11 mouse cellular contexts compared by ENCODE assay signal in the genomic region with DNA sequence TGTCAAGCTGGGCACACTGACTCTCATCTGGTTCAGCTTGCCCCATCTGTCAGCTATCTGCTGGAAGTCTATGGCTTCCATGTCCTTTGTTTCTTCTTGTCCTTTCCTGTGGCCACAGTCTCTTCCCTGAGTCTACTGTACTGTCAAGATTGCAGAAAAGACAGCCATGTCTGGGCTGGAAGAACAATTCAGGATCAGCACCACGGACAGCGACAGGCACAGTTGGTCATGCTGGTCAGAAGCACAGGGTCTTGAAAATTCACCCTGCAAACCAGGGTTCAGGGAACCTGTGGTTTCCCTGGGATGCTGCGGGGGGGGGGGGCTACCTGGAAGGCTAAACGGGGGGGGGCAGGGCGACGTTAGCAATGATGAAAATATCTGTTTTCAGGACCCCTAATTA. TPM values are rescaled to one million over a fixed set of nuclear protein-coding genes. Genes with fewer than 3 reads are reported as not detected.
A peak's percentile ranks its signal among the peaks of the same experiment; 100 is the strongest.
DNase-seq lines count a peak whose midpoint lies in the region; ATAC-seq and TF ChIP-seq lines count a peak whose summit lies in the region.
"Had no signal": no experiment of that assay in that cellular context is flagged by ENCODE, and none has a peak within 500 bp of the region (broad histone marks: within the 10 kb centered on the region; RNA-seq: fewer than 3 reads in every experiment).

No protein-coding gene starts in this region.

- no peak overlapping the region for H3K4me2 ChIP-seq in forebrain, postnatal 0 days (ENCODE audit: low read depth)
- H3K4me2 ChIP-seq in forebrain, embryonic 13.5 days = no peak overlapping the region
- H3K4me2 ChIP-seq: lung, embryonic 15.5 days; stomach, embryonic 15.5 days had no signal

- H3K36me3 ChIP-seq in forebrain, postnatal 0 days (ENCODE audit: insufficient read depth) = no peaks in the 10 kb centered on the region
- no peaks in the 10 kb centered on the region for H3K36me3 ChIP-seq in forebrain, embryonic 13.5 days (ENCODE audit: poor library complexity, severe bottlenecking)
- H3K36me3 ChIP-seq in embryonic facial prominence, embryonic 10.5 days (replicated peaks) = no peaks in the 10 kb centered on the region
- H3K36me3 ChIP-seq: lung, embryonic 15.5 days; stomach, embryonic 15.5 days had no signal

- no peaks in the 10 kb centered on the region for H3K4me1 ChIP-seq in forebrain, postnatal 0 days (ENCODE audit: insufficient read depth)
- peaks cover 4% of the 10 kb centered on the region; the same call in 1 of the 2 replicates for H3K4me1 ChIP-seq in forebrain, embryonic 13.5 days
- no peaks in the 10 kb centered on the region for H3K4me1 ChIP-seq in embryonic facial prominence, embryonic 10.5 days
- H3K4me1 ChIP-seq: lung, embryonic 15.5 days; stomach, embryonic 15.5 days had no signal

- no peaks in the 10 kb centered on the region for H3K9me3 ChIP-seq in forebrain, postnatal 0 days (ENCODE audit: low read length)
- no peaks in the 10 kb centered on the region for H3K9me3 ChIP-seq in forebrain, embryonic 13.5 days (replicated peaks)
- H3K9me3 ChIP-seq in embryonic facial prominence, embryonic 10.5 days = no peaks in the 10 kb centered on the region
- H3K9me3 ChIP-seq: lung, embryonic 15.5 days; stomach, embryonic 15.5 days had no signal

- ATAC-seq in forebrain, postnatal 0 days = no peak
- ATAC-seq in forebrain, embryonic 13.5 days = no peak
- ATAC-seq in frontal cortex, adult (ENCODE audit: low TSS enrichment) = no peak
- ATAC-seq: Patski had no signal

- H3K9ac ChIP-seq in forebrain, postnatal 0 days = no peak overlapping the region
- no peak overlapping the region for H3K9ac ChIP-seq in forebrain, embryonic 13.5 days
- H3K9ac ChIP-seq: lung, embryonic 15.5 days; stomach, embryonic 15.5 days had no signal

- H3K27me3 ChIP-seq in forebrain, postnatal 0 days (ENCODE audit: insufficient read depth, low read length) = peaks cover 6% of the 10 kb centered on the region; the same call in 1 of the 2 replicates
- peaks cover 33% of the 10 kb centered on the region; the same call in 1 of the 2 replicates for H3K27me3 ChIP-seq in forebrain, embryonic 13.5 days
- peaks cover 25% of the 10 kb centered on the region for H3K27me3 ChIP-seq in embryonic facial prominence, embryonic 10.5 days (replicated peaks; ENCODE audit: low read depth, poor library complexity, severe bottlenecking)
- H3K27me3 ChIP-seq: stomach, embryonic 15.5 days had no signal

- peak; percentile 35 for DNase-seq in forebrain, postnatal 0 days
- DNase-seq in ovary, postnatal 10 days (ENCODE audit: low spot score) = peak; percentile 50
- DNase-seq in ovary, adult 18-20 months (ENCODE audit: low spot score) = no peak
- DNase-seq in embryonic facial prominence, embryonic 10.5 days (ENCODE audit: low spot score) = peak; percentile 86
- DNase-seq in lung, postnatal 14 days = peak; percentile 79
- DNase-seq in cerebellum, adult 9-10 months = no peak

- no peak overlapping the region for H3K27ac ChIP-seq in forebrain, postnatal 0 days (ENCODE audit: low read depth, low read length)
- no peak overlapping the region for H3K27ac ChIP-seq in forebrain, embryonic 13.5 days
- no peak overlapping the region for H3K27ac ChIP-seq in embryonic facial prominence, embryonic 10.5 days (replicated peaks)
- H3K27ac ChIP-seq: lung, embryonic 15.5 days; stomach, embryonic 15.5 days had no signal

- TF ChIP-seq CTCF in forebrain, postnatal 0 days (IDR thresholded peaks at IDR 0.05; ENCODE audit: low read depth) = no peak

- H3K4me3 ChIP-seq in forebrain, postnatal 0 days (ENCODE audit: low read depth, low read length) = no peak overlapping the region
- no peak overlapping the region for H3K4me3 ChIP-seq in forebrain, embryonic 13.5 days
- no peak overlapping the region for H3K4me3 ChIP-seq in embryonic facial prominence, embryonic 10.5 days
- H3K4me3 ChIP-seq: lung, embryonic 15.5 days; stomach, embryonic 15.5 days had no signal

- 5% methylated on average over 6 of the region's 6 CpGs for WGBS in forebrain, postnatal 0 days
- WGBS in forebrain, embryonic 13.5 days = 2% methylated on average over 6 of the region's 6 CpGs
- 0% methylated on average over 6 of the region's 6 CpGs for WGBS in embryonic facial prominence, embryonic 10.5 days

RNA-seq across cellular contexts. Expression of a gene that starts 9.4 kb away (rescaled TPM):
- 11.1 and 12.5 TPM in 2 replicates for total RNA-seq in forebrain, postnatal 0 days (2014; rRNA removed)
- 0.34 and 0.58 TPM in 2 replicates for polyA plus RNA-seq in forebrain, postnatal 0 days (2015; fragmentation: Nextera tagmentation; extraction: Ambion mirVana)
- 0.25 and 0.39 TPM in 2 replicates for polyA plus RNA-seq in forebrain, embryonic 13.5 days (2015; fragmentation: Nextera tagmentation; extraction: Ambion mirVana)
- polyA plus RNA-seq in embryonic facial prominence, embryonic 10.5 days (2016; fragmentation: Nextera tagmentation; extraction: Ambion mirVana) = 0.02 and 0.03 TPM in 2 replicates
- polyA plus RNA-seq: lung, embryonic 15.5 days had no signal

RNA-seq across cellular contexts. Expression of a gene that starts 13.5 kb away (rescaled TPM):
- 38.7 and 56.6 TPM in 2 replicates for total RNA-seq in forebrain, postnatal 0 days (2014; rRNA removed)
- polyA plus RNA-seq in forebrain, postnatal 0 days (2015; fragmentation: Nextera tagmentation; extraction: Ambion mirVana) = 84.7 and 98.9 TPM in 2 replicates
- 62.0 and 63.8 TPM in 2 replicates for polyA plus RNA-seq in forebrain, embryonic 13.5 days (2015; fragmentation: Nextera tagmentation; extraction: Ambion mirVana)
- polyA plus RNA-seq in embryonic facial prominence, embryonic 10.5 days (2016; fragmentation: Nextera tagmentation; extraction: Ambion mirVana) = 68.1 and 73.2 TPM in 2 replicates

RNA-seq across cellular contexts. Expression of a gene that starts 22.6 kb away (rescaled TPM):
- total RNA-seq in forebrain, postnatal 0 days (2014; rRNA removed) = 163 and 164 TPM in 2 replicates
- 103 and 109 TPM in 2 replicates for polyA plus RNA-seq in forebrain, postnatal 0 days (2015; fragmentation: Nextera tagmentation; extraction: Ambion mirVana)
- 129 and 138 TPM in 2 replicates for polyA plus RNA-seq in forebrain, embryonic 13.5 days (2015; fragmentation: Nextera tagmentation; extraction: Ambion mirVana)
- 104 and 111 TPM in 2 replicates for polyA plus RNA-seq in embryonic facial prominence, embryonic 10.5 days (2016; fragmentation: Nextera tagmentation; extraction: Ambion mirVana)

RNA-seq across cellular contexts. Expression of a gene that starts 42.0 kb away (rescaled TPM):
- not detected in 2 replicates for total RNA-seq in forebrain, postnatal 0 days (2014; rRNA removed)
- not detected in 2 replicates for polyA plus RNA-seq in forebrain, postnatal 0 days (2015; fragmentation: Nextera tagmentation; extraction: Ambion mirVana)
- 2.7 TPM in 1 of 2 replicates, not detected in the other for polyA plus RNA-seq in forebrain, embryonic 13.5 days (2015; fragmentation: Nextera tagmentation; extraction: Ambion mirVana)
- not detected in 2 replicates for polyA plus RNA-seq in embryonic facial prominence, embryonic 10.5 days (2016; fragmentation: Nextera tagmentation; extraction: Ambion mirVana)
- polyA plus RNA-seq: lung, embryonic 15.5 days; Patski; stomach, embryonic 15.5 days had no signal

RNA-seq across cellular contexts. Expression of a gene that starts 43.8 kb away (rescaled TPM):
- total RNA-seq in forebrain, postnatal 0 days (2014; rRNA removed) = 28.1 and 37.0 TPM in 2 replicates
- polyA plus RNA-seq in forebrain, postnatal 0 days (2015; fragmentation: Nextera tagmentation; extraction: Ambion mirVana) = 13.5 and 20.0 TPM in 2 replicates
- polyA plus RNA-seq in forebrain, embryonic 13.5 days (2015; fragmentation: Nextera tagmentation; extraction: Ambion mirVana) = 39.6 and 40.3 TPM in 2 replicates
- polyA plus RNA-seq in embryonic facial prominence, embryonic 10.5 days (2016; fragmentation: Nextera tagmentation; extraction: Ambion mirVana) = 44.4 and 44.5 TPM in 2 replicates

Comparison
In these comparisons a context has a peak if more than half of its experiments do, and no peak if none do; other contexts are left out.
1. DNase-seq: peak in forebrain, postnatal 0 days (single experiment), ovary, postnatal 10 days (single experiment), embryonic facial prominence, embryonic 10.5 days (single experiment) and lung, postnatal 14 days (single experiment); none in ovary, adult 18-20 months (single experiment) and cerebellum, adult 9-10 months (single experiment).